Mouse (Mus musculus) heart, postnatal 0 days (tissue): ENCODE results near the gene Ntrk3.

ENCODE experiments used
- CTCF ChIP-seq: IDR thresholded peaks from 2 replicates; pipeline ENCODE4 v1.5.1; 2016; ENCODE audit warnings: antibody characterized with exemption, control low read depth, low read depth
- EP300 ChIP-seq: IDR thresholded peaks from 2 replicates; pipeline ENCODE4 v1.6.1; 2016; ENCODE audit warnings: antibody characterized with exemption, low read depth

GRCm38 (mm10) chr7:78379784-78380183 lies 358.0 kb downstream of the Ntrk3 start:
- no peak for TF ChIP-seq CTCF
- no peak for TF ChIP-seq EP300
